Mouse (Mus musculus) small intestine, adult 2 months (tissue): ENCODE data around the gene Spi1.

Experiments
- CTCF ChIP-seq: fragments of 200-500 bp; IDR thresholded peaks from 2 replicates; pipeline ENCODE4 v1.5.1; 2012; ENCODE audit warnings: low read depth, mild to moderate bottlenecking, control low read depth, inconsistent platforms, low read length, moderate library complexity, mixed read lengths; ENCODE audit not compliant: insufficient replicate concordance, insufficient read length; ENCODE audit errors: extremely low read depth
- POLR2A ChIP-seq: fragments of 200-500 bp; IDR thresholded peaks from 2 replicates; pipeline ENCODE4 v1.6.1; 2012; ENCODE audit warnings: low read depth, mild to moderate bottlenecking, control low read depth, inconsistent platforms, low read length, moderate library complexity

DNA sequence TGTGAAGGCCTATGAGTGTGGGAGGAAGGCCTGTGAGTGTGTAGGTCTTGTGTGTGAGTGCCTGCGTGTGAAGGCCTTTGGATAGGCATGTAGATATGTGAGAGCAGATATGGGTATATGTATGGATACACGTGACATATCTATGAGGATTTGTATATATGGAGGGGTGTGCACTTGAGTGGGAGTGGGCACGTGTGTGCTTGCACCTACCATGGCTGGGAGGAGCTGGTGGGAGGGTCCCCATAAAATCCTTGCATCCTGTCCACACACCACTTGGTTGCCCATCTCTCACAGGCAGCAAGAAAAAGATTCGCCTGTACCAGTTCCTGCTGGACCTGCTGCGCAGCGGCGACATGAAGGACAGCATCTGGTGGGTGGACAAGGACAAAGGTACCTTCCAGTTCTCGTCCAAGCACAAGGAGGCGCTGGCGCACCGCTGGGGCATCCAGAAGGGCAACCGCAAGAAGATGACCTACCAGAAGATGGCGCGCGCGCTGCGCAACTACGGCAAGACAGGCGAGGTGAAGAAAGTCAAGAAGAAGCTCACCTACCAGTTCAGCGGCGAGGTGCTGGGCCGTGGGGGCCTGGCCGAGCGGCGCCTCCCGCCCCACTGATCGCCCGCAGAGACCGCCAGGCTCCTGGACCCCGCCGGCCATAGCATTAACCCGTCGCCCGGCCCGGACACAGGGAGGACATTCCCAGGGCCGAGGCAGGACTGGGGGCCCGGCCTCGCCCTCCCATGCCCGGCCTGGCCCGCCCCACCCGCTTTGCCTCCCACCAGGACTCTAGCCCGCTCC, 32.8 kb downstream of the Spi1 start:
- peak; percentile 99 for TF ChIP-seq CTCF
- TF ChIP-seq POLR2A = 0 out of 2 replicates have a peak, but pooled peaks have one; percentile 22
